Mouse (Mus musculus) liver, adult 2 months (tissue): ENCODE data around the gene Cul7.

Experiments
- CTCF ChIP-seq: fragments of 200-500 bp; IDR thresholded peaks from 2 replicates; pipeline ENCODE4 v1.5.1; 2011; ENCODE audit warnings: low read depth, low read length, control low read depth
- POLR2A ChIP-seq: fragments of 200-500 bp; IDR thresholded peaks from 2 replicates; pipeline ENCODE4 v1.6.1; 2011; ENCODE audit warnings: low read length, control low read depth; ENCODE audit not compliant: insufficient read depth; ENCODE audit errors: extremely low read depth

GRCm38 (mm10) chr17:46649811-46650210, 326 bp upstream of the Cul7 start:
- TF ChIP-seq POLR2A (no peak), CTCF (no peak)
